Mouse (Mus musculus): ENCODE measurements around the gene 6330409D20Rik.

DNA sequence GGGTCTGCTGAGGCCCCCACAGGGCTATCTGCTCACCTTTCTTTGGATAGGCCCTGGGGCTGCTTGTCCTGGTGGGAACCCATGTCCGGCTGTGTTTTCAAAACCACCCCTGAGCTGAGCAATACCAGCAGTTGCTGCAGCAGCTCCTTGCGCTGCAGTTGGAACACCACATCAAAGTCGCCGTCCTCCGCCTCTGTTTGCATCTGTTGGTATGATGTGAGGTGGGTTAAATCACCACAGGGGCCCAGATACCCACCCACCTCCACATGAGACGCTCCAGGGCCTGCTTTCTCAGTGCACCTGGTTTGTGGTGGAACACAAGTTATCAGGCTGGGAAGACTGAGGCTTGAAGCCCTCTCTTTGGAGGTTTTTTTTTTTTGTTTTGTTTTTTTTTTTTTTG is 37.3 kb upstream of the 6330409D20Rik start:
- TF ChIP-seq HCFC1 (IDR thresholded peaks at IDR 0.05; ENCODE audit: borderline replicate concordance, insufficient read depth, low read length) (no peak), MAFK (IDR thresholded peaks at IDR 0.05; ENCODE audit: insufficient read depth, low read depth, low read length) (no peak), CHD2 (IDR thresholded peaks at IDR 0.05; ENCODE audit: low read depth, low read length) (no peak), ZNF384 (IDR thresholded peaks at IDR 0.05; ENCODE audit: low read depth, low read length) (no peak), ZC3H11A (IDR thresholded peaks at IDR 0.05; ENCODE audit: borderline replicate concordance, low read depth, low read length) (no peak)
